Mouse (Mus musculus) B cell, adult 67 days (primary cell): ENCODE measurements around the gene Rab33b. TPM values are rescaled to one million over a fixed set of nuclear protein-coding genes. Genes with fewer than 3 reads are reported as not detected.

Source experiments
- total RNA-seq, 2 experiments: library from RNA; stranded (reverse); gene quantifications; 4 replicates each; pipeline ENCODE4 v1.2.4; 2023

The Rab33b gene
- total RNA-seq: 10 to 100 TPM; 28.6 to 34.9 TPM

DNA sequence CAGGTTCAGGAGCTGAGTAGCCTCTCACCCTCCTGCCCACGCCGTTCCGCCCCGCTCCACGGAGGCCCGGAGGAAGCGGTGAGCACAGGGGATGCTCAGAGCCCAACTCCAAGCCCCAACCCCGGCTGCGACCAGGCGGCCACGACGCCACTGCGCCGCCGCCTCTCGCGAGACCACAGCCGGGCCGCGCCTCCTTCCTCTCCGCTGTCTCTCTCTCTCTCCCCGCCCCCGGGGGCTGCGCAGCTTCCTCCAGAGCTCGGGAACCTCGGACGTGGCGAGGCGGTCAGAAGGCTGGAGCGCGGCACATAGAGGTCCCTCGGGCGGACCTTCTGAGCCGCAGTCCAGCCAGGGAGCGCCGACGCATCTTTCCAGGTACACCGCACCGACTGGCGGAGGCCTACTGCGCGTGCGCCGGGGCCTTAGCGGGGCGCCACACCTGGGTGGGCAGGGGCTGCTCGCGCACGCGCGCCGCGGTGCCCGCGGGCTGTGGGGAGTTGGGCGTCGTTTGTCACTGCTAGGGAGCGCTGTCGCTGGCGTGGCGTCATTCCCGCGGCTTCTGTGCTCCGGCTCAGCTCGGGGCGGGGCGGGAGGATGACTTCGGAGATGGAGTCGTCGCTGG is at the start of gene Rab33b:
Gene Rab33b (plus strand): TSS at position 180 of the 619 bp plus-strand sequence.

Other genes starting within 250 kb of the Rab33b start
- 100 to 1,000 TPM; 128 to 130 TPM for gene Elf2, start 143.3 kb upstream of the Rab33b start, total RNA-seq
- gene Mgarp, start 87.2 kb upstream of the Rab33b start, total RNA-seq: not detected
- gene Ndufc1, start 74.9 kb upstream of the Rab33b start, total RNA-seq: 10 to 100 TPM; 62.9 to 79.5 TPM
- 100 to 1,000 TPM; 103 to 119 TPM for gene Naa15, start 68.8 kb upstream of the Rab33b start, total RNA-seq
- 10 to 100 TPM; 40.0 to 43.7 TPM for gene Setd7, start 77.0 kb downstream of the Rab33b start, total RNA-seq
- 10 to 100 TPM; 12.7 to 14.3 TPM for gene Mgst2, start 176.4 kb downstream of the Rab33b start, total RNA-seq